Mouse (Mus musculus) olfactory bulb, adult 2 months (tissue): Measurements from ENCODE around the gene Tm4sf1.

Source experiments
- CTCF ChIP-seq: fragments of 200-500 bp; IDR thresholded peaks from 2 replicates; pipeline ENCODE4 v1.5.1; 2012; ENCODE audit warnings: low read depth, mild to moderate bottlenecking, low read length, moderate library complexity; ENCODE audit not compliant: insufficient read depth
- POLR2A ChIP-seq: fragments of 200-500 bp; IDR thresholded peaks from 2 replicates; pipeline ENCODE4 v1.6.1; 2012; ENCODE audit warnings: mild to moderate bottlenecking, low read depth, low read length, moderate library complexity; ENCODE audit not compliant: insufficient read depth

- TF ChIP-seq POLR2A (no peak), CTCF (no peak)
Observed at GRCm38 (mm10) chr3:57304484-57304883, 2.7 kb upstream of the Tm4sf1 start.
